Mouse (Mus musculus) ovary, postnatal 10 days (tissue): ENCODE data around the gene Mrgpra3.

Source experiments
- DNase-seq: peaks from one replicate; pipeline ENCODE4 v3.0.0; 2022; ENCODE audit warnings: low spot score

The Mrgpra3 gene

DNA sequence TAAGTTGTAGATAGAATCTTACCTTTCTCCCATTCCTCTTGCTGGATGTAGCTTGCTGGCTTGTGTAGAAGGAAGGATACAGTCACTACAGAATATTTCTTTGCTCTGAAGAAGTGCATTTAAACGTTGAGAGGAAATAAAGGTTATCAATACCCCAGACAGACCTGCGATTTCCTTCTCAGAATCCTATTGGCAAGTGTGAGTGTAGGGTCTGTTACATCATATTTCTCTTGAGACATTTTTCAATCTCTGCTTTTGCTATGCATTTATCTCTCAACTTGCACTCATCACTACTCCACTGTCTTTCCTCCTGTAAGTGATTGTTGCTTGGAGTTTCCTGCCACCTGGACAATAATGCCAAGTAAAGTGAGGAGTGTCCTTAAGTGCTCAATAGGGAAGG, at the start of gene Mrgpra3:
Gene Mrgpra3 (minus strand): TSS at position 101 of the 400 bp plus-strand sequence.
- no peak for DNase-seq
